Mouse (Mus musculus): ENCODE data around the gene Dimt1. TPM values are rescaled to one million over a fixed set of nuclear protein-coding genes. Genes with fewer than 3 reads are reported as not detected.
A peak's percentile ranks its signal among the peaks of the same experiment; 100 is the strongest.
"Not testable (repeated sequence)": the region's sequence is repeated elsewhere in the genome, so short reads cannot be mapped to it uniquely, and the experiment has no call there.

The Dimt1 gene
- total RNA-seq, 2 experiments from 2014 or later: 11.5 to 34.6 TPM

- ATAC-seq (replicated peaks; ENCODE audit: poor library complexity): no peak
Observed at GRCm38 (mm10) chr13:106960557-106960956, 13.6 kb downstream of the Dimt1 start.

- ATAC-seq (replicated peaks; ENCODE audit: poor library complexity): no peak
Observed at GRCm38 (mm10) chr13:106961496-106961895, 14.6 kb downstream of the Dimt1 start.

GRCm38 (mm10) chr13:106996891-106997290, 50.0 kb downstream of the Dimt1 start:
- no peak for ATAC-seq (replicated peaks; ENCODE audit: poor library complexity)

GRCm38 (mm10) chr13:106997557-106997956, 50.6 kb downstream of the Dimt1 start:
- not testable (repeated sequence) for ATAC-seq (replicated peaks; ENCODE audit: poor library complexity)

- no peak for ATAC-seq (replicated peaks; ENCODE audit: poor library complexity)
Observed at GRCm38 (mm10) chr13:106998026-106998425, 51.1 kb downstream of the Dimt1 start.

- ATAC-seq (replicated peaks; ENCODE audit: poor library complexity): peak; percentile 98
Observed at GRCm38 (mm10) chr13:106998671-106999070, 51.7 kb downstream of the Dimt1 start.

- ATAC-seq (replicated peaks; ENCODE audit: poor library complexity): no peak
Observed at GRCm38 (mm10) chr13:107003211-107003610, 56.3 kb downstream of the Dimt1 start.

GRCm38 (mm10) chr13:107008174-107008573, 61.2 kb downstream of the Dimt1 start:
- ATAC-seq (replicated peaks; ENCODE audit: poor library complexity): peak; percentile 36; the same call in 1 of the 2 replicates

Other genes starting within 250 kb of the Dimt1 start
- gene Ipo11, start 10.2 kb upstream of the Dimt1 start, total RNA-seq (2015): 52.5 and 63.5 TPM in 2 replicates
- gene Ipo11, start 10.2 kb upstream of the Dimt1 start, total RNA-seq (2017): 34.2 and 39.8 TPM in 2 replicates
- gene Kif2a, start 75.0 kb downstream of the Dimt1 start, total RNA-seq (2015): 53.7 and 55.1 TPM in 2 replicates
- gene Kif2a, start 75.0 kb downstream of the Dimt1 start, total RNA-seq (2017): 15.2 and 18.0 TPM in 2 replicates